Mouse (Mus musculus): ENCODE measurements around the gene Epb41l2. TPM values are rescaled to one million over a fixed set of nuclear protein-coding genes. Genes with fewer than 3 reads are reported as not detected.

Gene Epb41l2
- polyA plus RNA-seq, 1 experiment from 2014 or later = 20.7 TPM

DNA sequence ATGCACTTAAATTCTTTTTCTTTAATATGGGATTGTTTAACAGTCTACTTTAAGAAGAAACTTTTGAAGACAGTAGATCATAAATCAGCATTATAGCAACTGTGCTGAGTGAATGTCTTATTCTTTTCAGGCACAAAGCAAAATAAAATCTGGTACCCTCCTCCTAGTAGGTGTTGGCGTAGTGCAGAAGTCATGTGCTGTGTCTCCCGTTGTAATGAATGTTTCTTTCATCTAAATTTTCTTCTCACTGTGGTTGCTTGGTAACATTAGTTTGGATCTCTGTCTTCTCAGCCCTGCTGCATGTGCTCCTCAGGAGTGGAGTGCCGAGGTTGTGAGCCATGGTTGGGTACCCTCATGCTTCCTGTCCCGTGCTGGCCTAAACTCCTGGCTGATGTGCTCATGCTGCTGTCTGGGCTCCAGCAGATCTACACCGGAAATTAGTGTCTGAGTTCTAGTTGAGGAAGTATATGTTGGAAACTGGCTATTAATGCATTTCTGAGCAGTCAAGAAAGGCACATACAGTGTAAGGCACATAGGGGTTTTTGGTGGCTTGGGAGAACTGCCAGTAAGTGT lies 87.4 kb downstream of the Epb41l2 start:
- ATAC-seq (replicated peaks) = no peak
- H3K27ac ChIP-seq (replicated peaks) = no peak overlapping the region
- no peaks in the 10 kb centered on the region for H3K27me3 ChIP-seq
- 81% methylated on average over 5 of the region's 5 CpGs for WGBS
- H3K4me1 ChIP-seq = 0 out of 2 replicates have a peak, but pooled peaks cover 4% of the 10 kb centered on the region
- H3K4me3 ChIP-seq = no peak overlapping the region
- no peak overlapping the region for H3K4me2 ChIP-seq (replicated peaks)
- no peaks in the 10 kb centered on the region for H3K9me3 ChIP-seq
- H3K36me3 ChIP-seq = no peaks in the 10 kb centered on the region
- no peak overlapping the region for H3K9ac ChIP-seq (replicated peaks)

- Histone ChIP-seq H3K27me3 (no peaks in the 10 kb centered on the region), H3K4me3 (no peak overlapping the region), H3K4me1 (0 out of 2 replicates have a peak, but pooled peaks cover 4% of the 10 kb centered on the region), H3K27ac (replicated peaks) (no peak overlapping the region), H3K9me3 (no peaks in the 10 kb centered on the region), H3K9ac (replicated peaks) (no peak overlapping the region), H3K36me3 (no peaks in the 10 kb centered on the region), H3K4me2 (replicated peaks) (no peak overlapping the region)
- ATAC-seq (replicated peaks) = no peak
- WGBS = 65% methylated on average over 4 of the region's 4 CpGs
These were observed 89.1 kb downstream of the Epb41l2 start for GRCm38 (mm10) chr10:25448676-25449075.

DNA sequence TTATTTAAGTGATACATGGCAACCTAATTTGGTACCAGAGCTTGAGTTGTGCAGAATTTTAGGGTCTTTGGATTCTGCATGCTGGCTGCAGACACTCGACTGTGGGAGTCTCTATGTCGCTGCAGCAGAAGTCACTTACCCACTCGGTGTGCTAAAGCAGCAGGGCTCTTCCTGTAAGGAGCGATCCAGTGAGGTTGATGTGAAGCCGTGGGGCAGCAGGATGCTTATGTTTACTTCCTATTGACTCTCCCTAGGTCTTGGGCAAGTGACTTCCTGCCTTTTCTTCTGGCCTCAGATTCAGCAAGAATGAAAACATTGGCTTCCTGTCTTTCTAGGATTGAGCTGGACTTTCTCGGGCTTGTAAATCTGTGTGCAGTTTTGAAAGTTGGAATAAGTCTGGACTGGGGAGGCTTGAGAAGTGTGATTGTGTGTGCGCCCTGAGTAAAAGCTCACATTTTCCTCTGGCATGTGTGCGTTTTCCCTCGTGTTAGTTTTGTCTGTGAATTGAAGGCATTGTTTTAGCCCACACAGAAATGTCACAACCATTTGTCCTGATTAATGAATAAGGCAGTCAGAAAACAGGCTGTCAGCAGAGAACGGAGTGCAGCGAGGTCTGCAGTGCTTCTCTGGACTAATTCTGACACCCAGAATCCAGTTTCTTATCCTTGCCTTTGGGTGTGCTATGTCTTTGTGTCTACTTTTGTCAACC lies 89.9 kb downstream of the Epb41l2 start:
- H3K27ac ChIP-seq (replicated peaks) = no peak overlapping the region
- H3K4me3 ChIP-seq = no peak overlapping the region
- no peaks in the 10 kb centered on the region for H3K27me3 ChIP-seq
- H3K9ac ChIP-seq (replicated peaks) = no peak overlapping the region
- 0 out of 2 replicates have a peak, but pooled peaks cover 4% of the 10 kb centered on the region for H3K4me1 ChIP-seq
- WGBS = 62% methylated on average over 11 of the region's 11 CpGs
- no peaks in the 10 kb centered on the region for H3K9me3 ChIP-seq
- no peak overlapping the region for H3K4me2 ChIP-seq (replicated peaks)
- no peaks in the 10 kb centered on the region for H3K36me3 ChIP-seq
- no peak for ATAC-seq (replicated peaks)

DNA sequence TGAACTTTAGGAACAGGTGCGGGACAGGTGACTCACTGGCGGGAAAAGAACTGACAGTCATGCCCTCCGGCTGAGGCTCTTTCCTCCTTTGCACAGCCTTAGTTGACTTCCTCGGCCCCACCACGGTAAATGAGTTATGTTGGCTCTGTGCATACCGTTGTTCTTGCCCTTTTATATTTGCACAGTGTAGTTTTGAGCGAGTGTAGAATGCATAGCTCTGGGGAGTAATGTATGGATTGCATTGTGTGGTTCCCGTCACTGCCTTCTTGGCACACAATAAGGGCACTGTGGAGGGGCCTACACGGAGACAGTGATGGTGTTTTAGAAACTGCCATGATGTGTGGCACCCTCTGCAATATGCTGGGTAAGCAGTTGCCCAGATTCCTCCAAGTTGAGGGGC lies 93.6 kb downstream of the Epb41l2 start:
- H3K4me1 ChIP-seq = 0 out of 2 replicates have a peak, but pooled peaks cover 4% of the 10 kb centered on the region
- no peak overlapping the region for H3K27ac ChIP-seq (replicated peaks)
- H3K9me3 ChIP-seq = no peaks in the 10 kb centered on the region
- no peak overlapping the region for H3K4me3 ChIP-seq
- H3K4me2 ChIP-seq (replicated peaks) = no peak overlapping the region
- no peak overlapping the region for H3K9ac ChIP-seq (replicated peaks)
- WGBS = 63% methylated on average over 9 of the region's 9 CpGs
- H3K36me3 ChIP-seq = no peaks in the 10 kb centered on the region
- no peaks in the 10 kb centered on the region for H3K27me3 ChIP-seq
- no peak; the same call in 1 of the 2 replicates for ATAC-seq (replicated peaks)

- H3K9ac ChIP-seq (replicated peaks) = no peak overlapping the region
- no peak overlapping the region for H3K4me2 ChIP-seq (replicated peaks)
- H3K27me3 ChIP-seq = no peaks in the 10 kb centered on the region
- H3K4me3 ChIP-seq = no peak overlapping the region
- 95% methylated on average over 10 of the region's 10 CpGs for WGBS
- 0 out of 2 replicates have a peak, but pooled peaks cover 4% of the 10 kb centered on the region for H3K4me1 ChIP-seq
- no peaks in the 10 kb centered on the region for H3K36me3 ChIP-seq
- no peaks in the 10 kb centered on the region for H3K9me3 ChIP-seq
- H3K27ac ChIP-seq (replicated peaks) = no peak overlapping the region
- 0 out of 2 replicates have a peak, but pooled peaks have one; percentile 29 for ATAC-seq (replicated peaks)
These were observed 94.2 kb downstream of the Epb41l2 start for GRCm38 (mm10) chr10:25453772-25454171.

DNA sequence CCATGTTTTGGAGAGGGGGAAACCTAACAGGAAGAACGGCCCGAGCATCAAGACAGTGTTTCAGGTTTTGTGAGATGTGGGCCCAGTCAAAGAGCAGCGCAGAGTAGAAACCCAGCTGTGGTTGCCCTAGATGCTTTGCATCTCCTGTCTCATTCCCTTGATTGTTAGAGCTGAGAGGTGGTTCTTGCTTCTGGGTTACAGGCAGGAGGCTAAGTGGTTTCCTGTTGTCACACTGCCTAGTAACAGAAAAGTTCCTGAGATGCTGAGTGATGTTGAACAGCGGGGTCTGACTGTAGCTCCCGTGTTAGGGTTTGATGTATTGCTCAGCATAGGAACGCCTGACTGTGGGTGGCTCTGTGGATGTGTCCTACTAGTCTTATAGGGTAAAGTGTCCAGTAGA lies 97.5 kb downstream of the Epb41l2 start:
- no peak for ATAC-seq (replicated peaks)
- no peaks in the 10 kb centered on the region for H3K9me3 ChIP-seq
- no peaks in the 10 kb centered on the region for H3K36me3 ChIP-seq
- H3K4me3 ChIP-seq = no peak overlapping the region
- H3K4me1 ChIP-seq = no peaks in the 10 kb centered on the region
- H3K4me2 ChIP-seq (replicated peaks) = no peak overlapping the region
- WGBS = 93% methylated on average over 6 of the region's 6 CpGs
- no peak overlapping the region for H3K27ac ChIP-seq (replicated peaks)
- no peak overlapping the region for H3K9ac ChIP-seq (replicated peaks)
- H3K27me3 ChIP-seq = no peaks in the 10 kb centered on the region

- ATAC-seq (replicated peaks) = no peak
- 82% methylated on average over 4 of the region's 4 CpGs for WGBS
These were observed 98.4 kb downstream of the Epb41l2 start for GRCm38 (mm10) chr10:25457996-25458395.

GRCm38 (mm10) chr10:25461832-25462231 lies 102.2 kb downstream of the Epb41l2 start:
- Histone ChIP-seq H3K27me3 (no peaks in the 10 kb centered on the region), H3K9ac (replicated peaks) (no peak overlapping the region), H3K4me1 (peaks cover 6% of the 10 kb centered on the region; the same call in 1 of the 2 replicates), H3K9me3 (no peaks in the 10 kb centered on the region), H3K4me3 (no peak overlapping the region), H3K4me2 (replicated peaks) (no peak overlapping the region), H3K36me3 (no peaks in the 10 kb centered on the region), H3K27ac (replicated peaks) (no peak overlapping the region)
- ATAC-seq (replicated peaks) = no peak
- 70% methylated on average over 1 of the region's 1 CpGs for WGBS

More at GRCm38 (mm10) chr10:25457996-25458395, 98.4 kb downstream of the Epb41l2 start:
- H3K36me3 ChIP-seq = no peaks in the 10 kb centered on the region
- H3K4me2 ChIP-seq (replicated peaks) = no peak overlapping the region
- no peak overlapping the region for H3K27ac ChIP-seq (replicated peaks)
- H3K9me3 ChIP-seq = no peaks in the 10 kb centered on the region
- no peaks in the 10 kb centered on the region for H3K27me3 ChIP-seq
- H3K9ac ChIP-seq (replicated peaks) = no peak overlapping the region
- no peak overlapping the region for H3K4me3 ChIP-seq
- no peaks in the 10 kb centered on the region for H3K4me1 ChIP-seq

GRCm38 (mm10) chr10:25462669-25463068 lies 103.1 kb downstream of the Epb41l2 start:
- H3K4me1 ChIP-seq = peaks cover 6% of the 10 kb centered on the region; the same call in 1 of the 2 replicates
- H3K9me3 ChIP-seq = no peaks in the 10 kb centered on the region
- WGBS = 74% methylated on average over 3 of the region's 3 CpGs
- H3K27ac ChIP-seq (replicated peaks) = no peak overlapping the region
- ATAC-seq (replicated peaks) = peak; percentile 29; the same call in 1 of the 2 replicates
- H3K4me3 ChIP-seq = no peak overlapping the region
- H3K4me2 ChIP-seq (replicated peaks) = no peak overlapping the region
- H3K36me3 ChIP-seq = no peaks in the 10 kb centered on the region
- H3K9ac ChIP-seq (replicated peaks) = no peak overlapping the region
- no peaks in the 10 kb centered on the region for H3K27me3 ChIP-seq

DNA sequence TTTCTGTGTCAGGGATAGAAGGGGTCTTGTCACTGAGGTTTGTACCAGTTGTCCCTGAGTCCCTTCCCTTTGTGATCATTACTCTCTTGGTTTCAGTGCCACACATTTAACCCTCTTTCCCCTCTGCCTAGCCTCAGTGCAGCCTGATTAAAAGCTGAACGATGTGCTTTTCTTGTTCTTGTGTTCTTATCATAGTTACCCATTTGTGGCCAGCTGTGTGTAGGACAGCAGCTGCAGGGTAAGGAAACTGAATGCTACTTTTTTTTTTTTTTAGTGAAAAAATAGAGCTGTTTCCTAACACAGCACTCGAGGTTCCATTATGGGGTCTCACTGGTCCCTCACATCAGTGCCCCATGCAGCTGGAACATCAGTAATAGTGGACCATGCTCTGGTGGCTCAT lies 106.9 kb downstream of the Epb41l2 start:
- no peaks in the 10 kb centered on the region for H3K9me3 ChIP-seq
- H3K4me3 ChIP-seq = no peak overlapping the region
- ATAC-seq (replicated peaks) = no peak
- H3K4me1 ChIP-seq = peaks cover 6% of the 10 kb centered on the region; the same call in 1 of the 2 replicates
- H3K9ac ChIP-seq (replicated peaks) = no peak overlapping the region
- H3K36me3 ChIP-seq = no peaks in the 10 kb centered on the region
- H3K4me2 ChIP-seq (replicated peaks) = no peak overlapping the region
- H3K27me3 ChIP-seq = no peaks in the 10 kb centered on the region
- 62% methylated on average over 2 of the region's 2 CpGs for WGBS
- no peak overlapping the region for H3K27ac ChIP-seq (replicated peaks)

- Histone ChIP-seq H3K4me1 (no peaks in the 10 kb centered on the region), H3K4me3 (no peak overlapping the region), H3K9ac (replicated peaks) (no peak overlapping the region), H3K27me3 (no peaks in the 10 kb centered on the region), H3K27ac (replicated peaks) (no peak overlapping the region), H3K36me3 (no peaks in the 10 kb centered on the region), H3K9me3 (no peaks in the 10 kb centered on the region), H3K4me2 (replicated peaks) (no peak overlapping the region)
- WGBS = 89% methylated on average over 2 of the region's 2 CpGs
- no peak for ATAC-seq (replicated peaks)
These were observed 112.3 kb downstream of the Epb41l2 start for GRCm38 (mm10) chr10:25471944-25472343.

DNA sequence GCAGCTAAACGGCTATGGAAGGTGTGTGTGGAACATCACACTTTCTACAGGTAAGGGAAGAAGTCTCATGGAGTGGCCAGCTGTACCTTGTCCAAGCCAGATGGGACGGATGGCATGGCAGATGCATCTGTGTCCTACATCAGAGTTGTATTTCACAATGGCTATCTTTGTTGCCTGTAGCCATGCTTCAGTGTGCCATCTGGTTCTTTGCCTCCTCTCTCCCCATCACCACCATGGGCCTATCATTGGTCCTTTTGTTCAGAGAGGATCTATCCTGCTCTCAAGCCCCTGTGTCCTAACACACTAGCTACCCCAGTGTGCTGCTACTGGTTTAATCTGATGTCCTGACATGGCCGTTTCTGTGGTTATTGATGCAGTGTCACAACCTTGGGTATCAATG lies 120.1 kb downstream of the Epb41l2 start:
- no peak for ATAC-seq (replicated peaks)
- 90% methylated on average over 3 of the region's 3 CpGs for WGBS

More for the DNA sequence above, 120.1 kb downstream of the Epb41l2 start:
- no peak overlapping the region for H3K4me3 ChIP-seq
- H3K27ac ChIP-seq (replicated peaks) = no peak overlapping the region
- H3K27me3 ChIP-seq = no peaks in the 10 kb centered on the region
- no peaks in the 10 kb centered on the region for H3K36me3 ChIP-seq
- no peak overlapping the region for H3K4me2 ChIP-seq (replicated peaks)
- no peak overlapping the region for H3K9ac ChIP-seq (replicated peaks)
- H3K9me3 ChIP-seq = no peaks in the 10 kb centered on the region
- H3K4me1 ChIP-seq = no peaks in the 10 kb centered on the region
